Mouse (Mus musculus) urinary bladder, adult 2 months (tissue): ENCODE data around the gene Gm4312. TPM values are rescaled to one million over a fixed set of nuclear protein-coding genes. Genes with fewer than 3 reads are reported as not detected.
"Not testable (repeated sequence)": the region's sequence is repeated elsewhere in the genome, so short reads cannot be mapped to it uniquely, and the experiment has no call there.

Experiments used
- DNase-seq: peaks from one replicate; pipeline ENCODE4 v3.0.0; 2022; ENCODE audit warnings: low spot score
- polyA plus RNA-seq: library from polyadenylated mRNA; depleted of rRNA; stranded (reverse); fragments of >200 nt; gene quantifications from 2 replicates; pipeline ENCODE4 v1.2.3, GENCODE M21; 2012; rRNA removed

The Gm4312 gene
- not detected in 2 replicates for polyA plus RNA-seq

DNA sequence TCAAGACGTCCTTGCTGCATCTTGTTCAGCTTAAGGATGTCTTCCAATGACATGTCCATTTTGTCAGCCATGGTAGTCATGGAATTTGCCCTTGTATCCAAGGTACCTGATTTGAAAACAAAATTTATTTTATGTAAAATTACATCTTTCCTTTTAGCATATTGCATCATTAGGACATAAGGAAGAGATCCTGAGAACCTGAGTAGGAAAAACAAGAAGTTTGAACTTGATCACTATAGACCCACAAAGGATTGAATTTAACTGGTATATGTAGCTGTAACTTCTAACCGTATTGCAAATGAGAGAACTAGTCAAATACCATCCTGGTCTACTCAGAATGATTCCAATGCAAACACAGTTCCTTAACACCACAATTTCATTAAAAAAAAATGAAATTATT is at the start of gene Gm4312:
Gene Gm4312 (minus strand): TSS at position 101 of the 400 bp plus-strand sequence.
- not testable (repeated sequence) for DNase-seq

GRCm38 (mm10) chr10:100427592-100427991 is 45.2 kb upstream of the Gm4312 start:
- DNase-seq, result no peak

GRCm38 (mm10) chr10:100415566-100415965 is 33.2 kb upstream of the Gm4312 start:
- DNase-seq, result no peak

DNA sequence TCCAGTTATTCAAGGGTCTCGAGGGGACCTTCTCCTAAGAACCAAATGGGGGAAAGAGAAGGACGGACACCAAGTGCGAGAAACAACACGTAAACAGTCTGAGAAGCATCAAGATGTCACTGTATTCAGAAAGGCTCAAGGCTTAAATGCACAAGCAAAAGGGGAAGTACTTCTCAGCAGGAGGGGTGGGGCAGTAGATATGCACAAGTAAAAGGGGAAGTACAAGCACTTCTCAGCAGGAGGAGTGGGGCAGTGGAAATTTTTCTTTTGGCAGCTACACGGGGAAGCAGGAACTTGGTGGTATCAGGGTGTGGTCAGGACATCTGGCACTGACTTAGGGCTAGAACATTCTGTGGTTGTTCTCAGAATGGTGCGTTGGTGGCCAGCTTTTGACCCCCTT is 19.9 kb upstream of the Gm4312 start:
- DNase-seq, result not testable (repeated sequence)

DNA sequence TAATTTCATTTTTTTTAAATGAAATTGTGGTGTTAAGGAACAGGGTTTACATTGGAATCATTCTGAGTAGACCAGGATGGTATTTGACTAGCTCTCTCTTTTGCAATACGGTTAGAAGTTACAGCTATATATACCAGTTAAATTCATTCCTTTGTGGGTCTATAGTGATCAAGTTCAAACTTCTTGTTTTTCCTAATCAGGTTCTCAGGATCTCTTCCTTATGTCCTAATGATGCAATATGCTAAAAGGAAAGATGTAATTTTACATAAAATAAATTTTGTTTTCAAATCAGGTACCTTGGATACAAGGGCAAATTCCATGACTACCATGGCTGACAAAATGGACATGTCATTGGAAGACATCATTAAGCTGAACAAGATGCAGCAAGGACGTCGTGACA is 21.3 kb downstream of the Gm4312 start, which contains the start of gene Gm4307:
Gene Gm4307 (plus strand): TSS at position 301 of the 400 bp plus-strand sequence.
- DNase-seq, result not testable (repeated sequence)

DNA sequence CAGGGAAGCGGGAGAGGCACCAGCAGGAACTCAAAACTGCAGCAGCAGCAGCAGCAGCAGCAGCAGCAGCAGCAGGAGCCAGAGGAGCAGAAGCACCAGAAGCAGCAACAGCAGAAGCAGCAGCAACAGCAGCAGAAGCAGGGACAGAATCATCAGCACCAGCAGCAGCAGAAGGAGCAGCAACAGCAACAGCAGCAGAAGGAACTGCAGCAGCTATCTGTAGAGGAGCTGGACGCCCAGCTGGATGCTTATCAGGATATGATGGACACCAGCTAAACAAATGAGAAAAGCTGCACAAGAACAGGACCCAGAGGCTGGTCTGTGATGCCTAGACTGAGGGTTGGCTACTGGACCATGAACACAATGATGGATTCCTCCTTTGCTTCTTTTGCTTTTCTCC is 25.5 kb downstream of the Gm4312 start:
- DNase-seq, result peak; percentile 24

DNA sequence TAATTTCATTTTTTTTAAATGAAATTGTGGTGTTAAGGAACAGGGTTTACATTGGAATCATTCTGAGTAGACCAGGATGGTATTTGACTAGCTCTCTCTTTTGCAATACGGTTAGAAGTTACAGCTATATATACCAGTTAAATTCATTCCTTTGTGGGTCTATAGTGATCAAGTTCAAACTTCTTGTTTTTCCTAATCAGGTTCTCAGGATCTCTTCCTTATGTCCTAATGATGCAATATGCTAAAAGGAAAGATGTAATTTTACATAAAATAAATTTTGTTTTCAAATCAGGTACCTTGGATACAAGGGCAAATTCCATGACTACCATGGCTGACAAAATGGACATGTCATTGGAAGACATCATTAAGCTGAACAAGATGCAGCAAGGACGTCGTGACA is 31.6 kb downstream of the Gm4312 start, which contains the start of gene Gm4305:
Gene Gm4305 (plus strand): TSS at position 301 of the 400 bp plus-strand sequence.
- not testable (repeated sequence) for DNase-seq

GRCm38 (mm10) chr10:100345672-100346071 is 36.7 kb downstream of the Gm4312 start, which contains the start of gene Gm4303:
Gene Gm4303, plus strand, starts transcription at chr10:100345972.
- not testable (repeated sequence) for DNase-seq

GRCm38 (mm10) chr10:100340536-100340935 is 41.8 kb downstream of the Gm4312 start, which contains the start of gene Gm4302:
Gene Gm4302, plus strand, starts transcription at chr10:100340836.
- not testable (repeated sequence) for DNase-seq

DNA sequence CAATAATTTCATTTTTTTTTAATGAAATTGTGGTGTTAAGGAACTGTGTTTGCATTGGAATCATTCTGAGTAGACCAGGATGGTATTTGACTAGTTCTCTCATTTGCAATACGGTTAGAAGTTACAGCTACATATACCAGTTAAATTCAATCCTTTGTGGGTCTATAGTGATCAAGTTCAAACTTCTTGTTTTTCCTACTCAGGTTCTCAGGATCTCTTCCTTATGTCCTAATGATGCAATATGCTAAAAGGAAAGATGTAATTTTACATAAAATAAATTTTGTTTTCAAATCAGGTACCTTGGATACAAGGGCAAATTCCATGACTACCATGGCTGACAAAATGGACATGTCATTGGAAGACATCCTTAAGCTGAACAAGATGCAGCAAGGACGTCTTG is 47.0 kb downstream of the Gm4312 start, which contains the start of gene Gm4301:
Gene Gm4301 (plus strand): TSS at position 301 of the 400 bp plus-strand sequence.
- DNase-seq, result not testable (repeated sequence)

Other genes starting within 250 kb of the Gm4312 start
- not detected in 2 replicates for gene Gm4301, start 46.9 kb downstream of the Gm4312 start, polyA plus RNA-seq
- not detected in 2 replicates for gene Gm4302, start 41.7 kb downstream of the Gm4312 start, polyA plus RNA-seq
- gene Gm4303, start 36.6 kb downstream of the Gm4312 start, polyA plus RNA-seq, result not detected in 2 replicates
- gene Gm4305, start 31.5 kb downstream of the Gm4312 start, polyA plus RNA-seq, result not detected in 2 replicates
- not detected in 2 replicates for gene Gm4307, start 21.2 kb downstream of the Gm4312 start, polyA plus RNA-seq
- 16.8 and 17.2 TPM in 2 replicates for gene Tmtc3, start 104.8 kb upstream of the Gm4312 start, polyA plus RNA-seq
- gene Cep290, start 105.0 kb upstream of the Gm4312 start, polyA plus RNA-seq, result 6.5 and 6.8 TPM in 2 replicates
- 11.8 and 12.3 TPM in 2 replicates for gene 4930430F08Rik, start 207.9 kb upstream of the Gm4312 start, polyA plus RNA-seq
- gene 1700017N19Rik, start 207.9 kb upstream of the Gm4312 start, polyA plus RNA-seq, result not detected in 2 replicates